Mouse (Mus musculus) myocyte (in vitro differentiated cells): Measurements from ENCODE around the gene Ryr1.

ENCODE experiments used
- CEBPB ChIP-seq: IDR thresholded peaks from 2 replicates; pipeline ENCODE4 v1.6.1; 2011; ENCODE audit warnings: mild to moderate bottlenecking, moderate library complexity; ENCODE audit not compliant: poor library complexity, insufficient read depth, severe bottlenecking
- E2F4 ChIP-seq: IDR thresholded peaks from one replicate; pipeline ENCODE4 v1.6.1; 2011; ENCODE audit warnings: mild to moderate bottlenecking, control low read depth, moderate library complexity; ENCODE audit not compliant: insufficient read depth
- MAX ChIP-seq: IDR thresholded peaks from one replicate; pipeline ENCODE4 v1.6.1; 2011; ENCODE audit warnings: low read depth, mild to moderate bottlenecking, control low read depth
- MYOD1 ChIP-seq, 3 experiments: IDR thresholded peaks; one replicate each; pipeline ENCODE4 v1.6.1; 2011; ENCODE audit warnings: control low read depth in 2 of 3, low read depth in 2 of 3, mild to moderate bottlenecking in 2 of 3, moderate library complexity in 1 of 3; ENCODE audit not compliant: insufficient read length in 2 of 3, control insufficient read depth in 1 of 3
- MYOG ChIP-seq, 3 experiments: IDR thresholded peaks; one replicate each; pipeline ENCODE4 v1.6.1; 2011; ENCODE audit warnings: control low read depth in 2 of 3, low read depth in 2 of 3, mild to moderate bottlenecking in 2 of 3; ENCODE audit not compliant: insufficient read length in 2 of 3, control insufficient read depth in 1 of 3, insufficient read depth in 1 of 3
- POLR2A ChIP-seq: IDR thresholded peaks from one replicate; pipeline ENCODE4 v1.6.1; 2011; ENCODE audit warnings: low read depth, mild to moderate bottlenecking, control low read depth, moderate library complexity; ENCODE audit not compliant: insufficient read length
- POLR2AphosphoS2 ChIP-seq: IDR thresholded peaks from one replicate; pipeline ENCODE4 v1.6.1; 2011; ENCODE audit warnings: low read depth, control low read depth; ENCODE audit not compliant: insufficient read length
- REST ChIP-seq: IDR thresholded peaks from one replicate; pipeline ENCODE4 v1.6.1; 2011; ENCODE audit warnings: mild to moderate bottlenecking, control low read depth, moderate library complexity; ENCODE audit not compliant: insufficient read depth, insufficient read length
- TCF12 ChIP-seq: IDR thresholded peaks from one replicate; pipeline ENCODE4 v1.6.1; 2011; ENCODE audit warnings: mild to moderate bottlenecking, control low read depth; ENCODE audit not compliant: poor library complexity, insufficient read depth, severe bottlenecking
- TCF3 ChIP-seq: IDR thresholded peaks from one replicate; pipeline ENCODE4 v1.6.1; 2011; ENCODE audit warnings: low read depth, control low read depth; ENCODE audit not compliant: insufficient read length
- USF1 ChIP-seq: IDR thresholded peaks from one replicate; pipeline ENCODE4 v1.6.1; 2011; ENCODE audit warnings: low read depth, mild to moderate bottlenecking, control low read depth, moderate library complexity

- TF ChIP-seq MAX (no peak), POLR2AphosphoS2 (no peak), USF1 (no peak), POLR2A (no peak), REST (no peak), MYOG (IDR thresholded peaks at IDR 0.05; ENCODE audit: control insufficient read depth in 1 of 3, insufficient read depth in 1 of 3, insufficient read length in 2 of 3, low read depth in 2 of 3) (no peak), TCF12 (no peak), E2F4 (no peak), CEBPB (no peak), TCF3 (no peak), MYOD1 (IDR thresholded peaks at IDR 0.05; ENCODE audit: control insufficient read depth in 1 of 3, insufficient read length in 2 of 3, low read depth in 2 of 3) (no peak)
Measured at GRCm38 (mm10) chr7:28957286-28957685, 167.7 kb downstream of the Ryr1 start.
